Mouse (Mus musculus) c-Kit-positive CD71-negative TER-119-negative erythroid progenitor cells, embryonic 14.5 days (primary cell): ENCODE results near the gene Gm28230.

Source experiments
- DNase-seq: peaks from one replicate; pipeline ENCODE4 v3.0.0-alpha.2; 2013; ENCODE audit warnings: low read depth

Gene Gm28230

GRCm38 (mm10) chr2:74691022-74691951 lies 35.2 kb upstream of the Gm28230 start, which contains the start of gene Hoxd10:
Gene Hoxd10 (plus strand): TSS chr2:74691924.
- no peak for DNase-seq

DNA sequence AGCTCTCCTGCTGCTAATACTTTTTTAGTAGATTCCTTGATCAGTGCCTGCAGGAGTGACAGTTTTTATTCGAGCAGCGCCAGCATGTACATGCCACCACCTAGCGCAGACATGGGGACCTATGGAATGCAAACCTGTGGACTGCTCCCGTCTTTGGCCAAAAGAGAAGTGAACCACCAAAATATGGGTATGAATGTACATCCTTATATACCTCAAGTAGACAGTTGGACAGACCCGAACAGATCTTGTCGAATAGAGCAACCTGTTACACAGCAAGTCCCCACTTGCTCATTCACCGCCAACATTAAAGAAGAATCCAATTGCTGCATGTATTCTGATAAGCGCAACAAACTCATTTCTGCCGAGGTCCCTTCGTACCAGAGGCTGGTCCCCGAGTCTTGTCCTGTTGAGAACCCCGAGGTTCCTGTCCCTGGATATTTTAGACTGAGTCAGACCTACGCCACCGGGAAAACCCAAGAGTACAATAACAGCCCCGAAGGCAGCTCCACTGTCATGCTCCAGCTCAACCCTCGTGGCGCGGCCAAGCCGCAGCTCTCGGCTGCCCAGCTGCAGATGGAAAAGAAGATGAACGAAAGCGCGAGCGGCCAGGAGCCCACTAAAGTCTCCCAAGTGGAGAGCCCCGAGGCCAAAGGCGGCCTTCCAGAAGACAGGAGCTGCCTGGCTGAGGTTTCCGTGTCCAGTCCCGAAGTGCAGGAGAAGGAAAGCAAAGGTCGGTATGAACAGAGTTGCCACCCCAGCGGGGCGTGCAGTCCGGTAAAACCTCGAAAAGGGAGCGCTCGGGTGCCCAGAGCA lies 34.3 kb upstream of the Gm28230 start:
- no peak for DNase-seq

DNA sequence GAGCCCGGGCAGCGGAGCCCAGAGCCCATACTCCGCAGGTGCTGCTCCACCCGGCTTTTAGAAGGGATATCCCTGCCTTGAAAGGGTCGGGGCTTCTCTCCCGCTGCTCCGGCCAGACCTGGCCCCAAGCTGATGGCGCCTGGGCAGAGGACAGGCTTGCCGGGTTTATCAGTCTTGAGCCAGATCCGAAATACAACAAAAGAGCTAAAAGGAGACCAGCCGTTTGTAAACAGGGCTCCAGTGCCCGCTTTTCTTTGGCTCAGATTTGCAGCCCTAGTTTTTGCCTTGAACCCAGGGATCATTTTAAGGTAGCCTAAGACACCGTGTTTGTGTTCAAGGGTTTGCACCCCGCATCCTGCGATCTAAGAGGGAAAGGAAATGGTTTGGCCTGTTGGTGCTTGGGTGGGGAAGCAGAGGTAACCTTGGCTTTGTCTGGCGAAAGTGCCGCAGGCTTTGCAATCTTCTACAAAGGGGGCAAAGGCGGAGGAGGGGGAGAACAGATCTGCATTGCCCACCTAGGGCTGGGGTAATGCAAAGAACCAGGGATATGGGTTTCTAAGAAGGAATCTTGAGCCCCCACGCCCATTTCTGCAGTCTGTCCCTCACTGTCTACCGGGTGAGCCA lies 33.6 kb upstream of the Gm28230 start:
- DNase-seq: no peak

DNA sequence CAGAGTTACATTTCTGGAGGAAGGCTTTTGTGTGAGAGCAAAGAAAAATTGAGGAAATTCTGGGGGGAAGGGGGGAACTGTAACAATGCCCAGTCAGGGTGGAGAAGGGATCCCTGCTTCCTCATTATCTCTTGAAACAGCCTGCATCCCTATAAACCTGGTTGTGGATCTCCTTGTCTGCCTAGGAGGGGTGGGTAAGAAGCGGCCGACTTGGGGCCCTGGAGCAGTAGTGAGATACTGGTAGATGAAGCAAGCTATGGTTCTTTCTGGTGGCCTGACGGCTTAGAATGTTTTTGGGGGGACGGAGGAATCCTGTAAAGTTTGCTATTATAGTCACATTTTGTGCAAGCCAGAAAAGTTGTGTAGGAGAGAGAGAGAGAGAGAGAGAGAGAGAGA lies 33.1 kb upstream of the Gm28230 start:
- DNase-seq: no peak

- peak; percentile 44 for DNase-seq
Measured at GRCm38 (mm10) chr2:74694066-74694465, 32.5 kb upstream of the Gm28230 start.

DNA sequence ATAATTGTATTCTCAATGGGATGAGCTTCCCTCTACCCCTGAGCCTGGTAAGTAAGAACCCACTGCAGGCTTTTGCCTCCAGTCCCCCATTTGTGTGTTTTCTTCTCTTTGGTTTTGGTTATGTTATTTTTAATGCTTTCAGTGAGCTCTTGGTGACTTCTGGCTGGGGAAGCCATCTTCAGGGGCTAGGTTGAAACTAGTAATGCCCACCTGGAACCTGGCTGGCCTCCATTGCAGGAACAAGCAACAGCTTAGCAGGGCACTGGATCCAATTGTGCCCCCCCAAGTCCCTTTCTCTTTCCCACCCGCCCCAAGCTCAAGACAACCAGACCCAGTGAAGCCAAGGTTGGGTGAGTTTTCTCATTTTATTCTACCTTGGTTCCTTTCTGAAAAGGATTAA lies 31.1 kb upstream of the Gm28230 start:
- DNase-seq: no peak

DNA sequence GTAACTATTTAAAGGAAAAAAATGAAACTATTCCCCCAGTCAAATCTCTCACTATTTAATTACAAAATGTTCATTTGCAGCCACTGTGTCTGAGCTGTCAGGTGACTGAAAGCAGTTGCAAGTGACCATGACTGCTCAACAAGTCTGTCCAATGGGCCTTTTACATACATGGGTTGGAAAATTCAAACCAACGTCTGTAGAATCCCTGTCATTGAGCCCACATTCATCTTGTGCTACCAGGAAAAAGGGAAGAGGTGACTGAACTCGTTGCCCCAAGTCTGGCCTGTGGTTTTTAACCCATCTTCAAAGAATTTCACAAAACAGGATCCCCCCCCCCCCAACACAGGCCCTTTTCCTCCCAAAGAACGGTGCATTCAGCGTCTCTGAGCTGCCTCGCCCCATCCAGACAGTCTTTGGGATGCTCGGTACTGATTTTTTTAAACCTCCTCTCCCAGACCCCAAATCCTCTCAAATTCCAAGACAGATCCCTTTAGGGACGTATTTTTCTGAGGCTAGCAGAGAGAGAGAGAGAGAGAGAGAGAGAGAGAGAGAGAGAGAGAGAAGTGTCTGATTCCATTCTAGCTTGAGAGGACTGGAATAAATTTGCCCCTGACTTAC lies 30.6 kb upstream of the Gm28230 start:
- DNase-seq: no peak

GRCm38 (mm10) chr2:74696442-74697335 lies 29.8 kb upstream of the Gm28230 start:
- no peak for DNase-seq

DNA sequence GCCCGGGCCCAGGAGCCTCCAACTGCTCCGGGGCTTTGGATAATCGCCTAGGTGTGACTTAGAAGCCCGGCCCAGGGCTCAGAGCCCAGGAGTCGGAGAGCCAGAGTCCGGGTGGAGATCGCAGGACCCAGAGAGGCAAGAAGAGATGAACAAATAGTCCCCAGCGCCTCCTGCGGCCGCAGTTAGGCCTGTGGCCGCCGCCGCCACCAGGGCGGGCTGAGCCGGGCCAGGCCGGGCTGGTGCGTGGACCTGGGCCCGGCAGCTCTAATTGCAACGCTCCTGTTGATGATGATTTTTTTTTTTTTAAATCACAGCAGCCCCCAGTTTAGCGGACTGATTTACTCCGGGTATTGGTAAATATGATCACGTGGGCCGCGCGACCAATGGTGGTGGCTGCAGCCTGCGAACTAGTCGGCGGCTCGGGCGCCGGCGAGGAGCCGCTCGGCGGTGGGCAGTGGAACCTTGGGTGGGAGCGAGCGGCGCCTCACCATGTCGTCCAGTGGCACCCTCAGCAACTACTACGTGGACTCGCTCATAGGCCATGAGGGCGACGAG lies 28.9 kb upstream of the Gm28230 start, which contains the start of gene Hoxd9:
Gene Hoxd9 (plus strand): TSS at position 161 of the 555 bp plus-strand sequence.
- DNase-seq: no peak

- DNase-seq: no peak
Measured at GRCm38 (mm10) chr2:74698201-74699052, 28.1 kb upstream of the Gm28230 start.

DNA sequence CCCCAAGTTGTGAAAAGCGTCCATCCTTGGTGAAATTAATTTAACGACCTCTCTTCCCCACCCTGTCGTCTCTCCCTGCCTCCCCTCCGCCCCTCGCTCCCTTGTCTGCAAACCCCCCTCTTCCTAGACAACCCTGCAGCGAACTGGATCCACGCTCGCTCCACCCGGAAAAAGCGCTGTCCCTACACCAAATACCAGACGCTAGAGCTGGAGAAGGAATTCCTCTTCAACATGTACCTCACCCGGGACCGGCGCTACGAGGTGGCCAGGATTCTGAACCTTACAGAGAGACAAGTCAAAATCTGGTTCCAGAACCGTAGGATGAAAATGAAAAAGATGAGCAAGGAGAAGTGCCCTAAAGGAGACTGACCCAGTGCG lies 27.5 kb upstream of the Gm28230 start:
- DNase-seq: no peak

DNA sequence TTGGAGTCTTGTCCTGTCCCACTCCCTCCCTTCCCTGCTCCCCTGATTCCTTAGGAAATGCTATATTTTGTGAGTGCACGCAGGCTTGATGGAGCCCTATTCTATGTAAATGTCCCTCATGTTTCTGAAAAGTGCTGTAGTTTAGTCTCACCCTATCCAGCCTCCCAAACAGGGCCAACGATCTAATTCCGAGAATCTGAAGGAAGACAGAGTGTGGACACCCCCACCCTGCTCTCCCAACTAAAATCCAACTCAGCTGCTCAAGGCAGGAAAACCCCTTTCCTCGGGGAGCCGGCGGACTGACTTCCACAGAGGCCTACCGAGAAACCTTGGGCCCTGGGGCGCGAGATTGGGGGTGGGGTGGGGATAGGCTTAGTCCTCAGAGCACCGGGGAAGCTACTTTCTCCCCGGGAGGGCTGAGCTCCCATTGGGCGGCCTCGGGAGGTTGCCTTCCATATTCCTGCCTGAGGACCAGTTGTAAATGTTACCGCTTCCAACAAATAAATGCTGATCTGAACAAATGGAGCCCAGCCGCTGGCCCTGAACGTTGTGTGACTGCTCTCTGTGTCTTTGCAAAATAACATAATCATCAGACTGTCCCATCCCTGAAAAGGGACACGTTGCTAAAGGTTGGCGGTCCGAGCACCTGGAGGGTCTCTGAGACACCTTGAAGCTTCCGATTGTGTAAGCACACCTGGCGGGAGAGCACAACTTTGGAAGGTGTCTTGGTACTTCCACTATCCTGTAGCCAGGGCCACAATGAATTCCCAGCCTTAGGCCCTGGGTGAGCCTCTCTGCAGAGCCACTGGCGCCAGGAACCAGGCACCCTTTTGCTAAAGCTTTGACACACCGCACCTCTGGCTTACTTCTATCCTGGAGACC lies 26.6 kb upstream of the Gm28230 start:
- DNase-seq: no peak

- DNase-seq: no peak
Measured at GRCm38 (mm10) chr2:74700546-74701112, 25.9 kb upstream of the Gm28230 start.

- DNase-seq: peak; percentile 51
Measured at GRCm38 (mm10) chr2:74701949-74702819, 24.3 kb upstream of the Gm28230 start.

GRCm38 (mm10) chr2:74702820-74703219 lies 23.7 kb upstream of the Gm28230 start:
- DNase-seq: no peak

- no peak for DNase-seq
Measured at GRCm38 (mm10) chr2:74703317-74703716, 23.2 kb upstream of the Gm28230 start.

GRCm38 (mm10) chr2:74703720-74704392 lies 22.7 kb upstream of the Gm28230 start:
- DNase-seq: no peak
